In the genomic region with DNA sequence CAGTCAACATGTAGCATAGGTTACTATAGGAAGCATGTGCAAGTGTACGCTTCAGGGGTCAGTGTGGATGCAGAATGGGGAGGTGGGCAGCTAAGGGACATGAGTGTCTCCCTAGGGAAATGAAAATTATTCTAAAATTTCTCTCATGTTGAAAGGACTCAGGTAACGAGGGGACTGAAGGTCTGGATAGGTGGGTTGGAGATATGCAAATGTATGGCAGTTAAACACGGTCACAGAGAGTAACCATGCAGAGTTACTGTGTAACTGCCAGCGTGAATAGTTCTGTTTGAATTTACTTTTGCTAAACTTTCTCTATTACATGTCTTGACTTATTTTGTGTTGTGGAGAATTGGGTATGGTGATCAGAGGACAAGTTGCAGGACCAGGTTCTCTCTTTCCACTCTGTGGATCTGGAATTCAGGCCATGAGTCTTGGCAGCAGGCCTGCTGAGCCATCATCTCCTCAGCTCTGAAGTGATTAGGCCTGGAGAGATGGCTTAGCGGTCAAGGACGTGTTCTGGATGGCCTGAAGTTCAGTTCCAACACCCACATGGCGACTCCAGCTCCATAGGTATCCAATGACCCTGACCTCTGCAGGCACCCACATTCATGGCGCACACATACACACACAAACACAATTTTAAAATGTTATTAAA, we compare ENCODE assay signal across 14 mouse cellular contexts. TPM values are rescaled to one million over a fixed set of nuclear protein-coding genes. Genes with fewer than 3 reads are reported as not detected.
DNase-seq lines count a peak whose midpoint lies in the region; TF ChIP-seq lines count a peak whose summit lies in the region.
"Had no signal": no experiment of that assay in that cellular context is flagged by ENCODE, and none has a peak within 500 bp of the region (broad histone marks: within the 10 kb centered on the region; RNA-seq: fewer than 3 reads in every experiment).

No protein-coding gene starts in this region.

- peak overlapping the region; percentile 84 for H3K27ac ChIP-seq in gastrocnemius, adult 2 months
- H3K27ac ChIP-seq: macrophage; neural tube, embryonic 13.5 days; stomach, embryonic 15.5 days had no signal

- peak; percentile 78 for DNase-seq in gastrocnemius, adult 2 months
- no peak for DNase-seq in gastrocnemius, postnatal 4 days (ENCODE audit: low spot score in 2 of 2)
- peak; percentile 30 for DNase-seq in NIH3T3 (ENCODE audit: low read depth)
- DNase-seq in cerebellum, postnatal 10 days = peak; percentile 38 to 54
- peak; percentile 52 for DNase-seq in heart, postnatal 4 days
- DNase-seq in urinary bladder, adult 2 months (ENCODE audit: low spot score) = no peak
- no peak for DNase-seq in left cerebral cortex, postnatal 14 days (ENCODE audit: low spot score in 2 of 2)
- no peak for DNase-seq in lung, postnatal 36 days
- DNase-seq: layer of hippocampus, postnatal 36 days had no signal

- TF ChIP-seq CTCF in gastrocnemius, adult 2 months (IDR thresholded peaks at IDR 0.05) = no peak

- intact Hi-C loops in gastrocnemius, adult 2 months (cut with DNase I) = loop anchor here (5.0 kb wide), 1 partner anchor 32 kb away; no protein-coding TSS in a partner anchor
- intact Hi-C loops in left cerebral cortex, postnatal 14 days (cut with DNase I) = no loop called here

- no peak overlapping the region for H3K4me3 ChIP-seq in gastrocnemius, adult 2 months
- H3K4me3 ChIP-seq: embryonic facial prominence, embryonic 15.5 days; neural tube, embryonic 13.5 days; stomach, embryonic 15.5 days had no signal

RNA-seq across cellular contexts. Expression of gene Bicra, which starts 33.1 kb away (rescaled TPM):
- total RNA-seq in gastrocnemius, adult 2 months (2021) = 1 to 10 TPM; 6.8 to 7.1 TPM
- 10 to 100 TPM; 12.1 to 12.6 TPM for total RNA-seq in gastrocnemius, postnatal 4 days (2021)
- 1 to 10 TPM; 7.6 to 7.8 TPM for total RNA-seq in heart, postnatal 4 days (2021)
- 3.3 and 7.9 TPM in 2 replicates for polyA plus RNA-seq in urinary bladder, adult 2 months (2012; rRNA removed)
- total RNA-seq in left cerebral cortex, postnatal 14 days (2021) = 10 to 100 TPM; 14.6 to 16.9 TPM

RNA-seq across cellular contexts. Expression of gene Zfp541, which starts 47.0 kb away (rescaled TPM):
- not detected for total RNA-seq in gastrocnemius, adult 2 months (2021)
- under 1 TPM in 1 of 2 experiments, not detected in 1; 0.05 TPM for total RNA-seq in gastrocnemius, postnatal 4 days (2021)
- not detected for total RNA-seq in heart, postnatal 4 days (2021)
- 0.06 and 0.07 TPM in 2 replicates for polyA plus RNA-seq in urinary bladder, adult 2 months (2012; rRNA removed)
- under 1 TPM; 0.40 to 0.59 TPM for total RNA-seq in left cerebral cortex, postnatal 14 days (2021)
- total RNA-seq: hematopoietic stem cell, adult 5-6 weeks had no signal
- polyA plus RNA-seq: macrophage had no signal

RNA-seq across cellular contexts. Expression of gene Ehd2, which starts 47.3 kb away (rescaled TPM):
- 10 to 100 TPM; 31.4 to 38.7 TPM for total RNA-seq in gastrocnemius, adult 2 months (2021)
- 100 to 1,000 TPM; 160 to 194 TPM for total RNA-seq in gastrocnemius, postnatal 4 days (2021)
- 100 to 1,000 TPM; 193 to 197 TPM for total RNA-seq in heart, postnatal 4 days (2021)
- polyA plus RNA-seq in urinary bladder, adult 2 months (2012; rRNA removed) = 75.8 and 96.6 TPM in 2 replicates
- 1 to 10 TPM; 6.8 to 8.4 TPM for total RNA-seq in left cerebral cortex, postnatal 14 days (2021)
- polyA plus RNA-seq: macrophage had no signal

Comparison
In these comparisons a context has a peak if more than half of its experiments do, and no peak if none do; other contexts are left out.
1. DNase-seq: peak in gastrocnemius, adult 2 months (single experiment), NIH3T3 (single experiment), cerebellum, postnatal 10 days (2 of 2) and heart, postnatal 4 days (single experiment); none in gastrocnemius, postnatal 4 days (0 of 2), urinary bladder, adult 2 months (single experiment), left cerebral cortex, postnatal 14 days (0 of 2) and lung, postnatal 36 days (single experiment).
2. RNA of gene Ehd2, which starts 47.3 kb away (total RNA-seq): 193 to 197 TPM in heart, postnatal 4 days and 160 to 194 TPM in gastrocnemius, postnatal 4 days; 31.4 to 38.7 TPM in gastrocnemius, adult 2 months and 6.8 to 8.4 TPM in left cerebral cortex, postnatal 14 days; every median in the first group is over 4 times any median in the second.